Mouse (Mus musculus) embryo, embryonic 10 days (tissue): Measurements from ENCODE around the gene Socs3.

Experiments
- DNase-seq: peaks from one replicate; pipeline ENCODE4 v3.0.0-alpha.2; 2015; ENCODE audit warnings: low spot score

Gene Socs3

DNA sequence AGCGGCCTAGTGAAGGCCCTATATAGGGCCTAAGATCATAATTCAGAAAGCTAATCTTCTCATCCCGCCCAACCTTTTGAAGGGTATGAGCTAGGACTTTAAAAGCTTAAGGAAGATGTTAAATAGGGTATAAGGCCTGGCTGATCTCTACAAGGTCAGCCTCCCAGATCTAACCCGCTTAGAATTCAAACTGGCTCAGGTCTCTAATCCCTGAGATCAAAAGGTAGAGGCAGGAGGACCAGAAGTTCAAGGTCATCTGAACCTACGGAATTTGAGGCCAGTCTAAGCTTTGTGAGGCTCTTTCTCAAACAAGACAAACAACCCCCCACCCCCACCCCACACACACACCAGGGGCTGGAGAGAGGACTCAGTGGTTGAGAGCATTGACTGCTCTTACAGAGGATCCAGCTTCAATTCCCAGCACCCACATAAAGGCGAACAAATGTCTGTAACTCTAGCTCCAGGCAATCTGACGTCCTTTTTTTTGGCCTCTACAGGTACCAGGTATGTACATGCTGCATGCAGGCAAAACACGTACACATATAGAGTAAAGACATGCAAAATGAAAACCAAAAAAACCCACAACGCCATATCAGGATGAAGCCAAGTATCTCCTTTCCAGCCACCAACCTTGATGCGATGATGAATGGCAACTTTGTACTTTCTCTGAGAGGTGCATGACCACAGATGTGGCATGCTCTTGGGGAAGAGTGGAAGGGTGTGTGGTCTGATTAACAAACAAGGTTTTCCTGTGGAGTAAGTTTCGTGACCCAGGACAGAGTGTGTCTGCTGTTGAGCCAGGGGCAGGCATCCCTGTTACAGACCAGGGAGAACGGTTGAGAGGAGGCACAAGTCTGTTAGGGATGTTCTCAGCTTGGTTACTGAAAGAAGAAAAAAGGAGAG lies 3.1 kb upstream of the Socs3 start:
- no peak for DNase-seq

DNA sequence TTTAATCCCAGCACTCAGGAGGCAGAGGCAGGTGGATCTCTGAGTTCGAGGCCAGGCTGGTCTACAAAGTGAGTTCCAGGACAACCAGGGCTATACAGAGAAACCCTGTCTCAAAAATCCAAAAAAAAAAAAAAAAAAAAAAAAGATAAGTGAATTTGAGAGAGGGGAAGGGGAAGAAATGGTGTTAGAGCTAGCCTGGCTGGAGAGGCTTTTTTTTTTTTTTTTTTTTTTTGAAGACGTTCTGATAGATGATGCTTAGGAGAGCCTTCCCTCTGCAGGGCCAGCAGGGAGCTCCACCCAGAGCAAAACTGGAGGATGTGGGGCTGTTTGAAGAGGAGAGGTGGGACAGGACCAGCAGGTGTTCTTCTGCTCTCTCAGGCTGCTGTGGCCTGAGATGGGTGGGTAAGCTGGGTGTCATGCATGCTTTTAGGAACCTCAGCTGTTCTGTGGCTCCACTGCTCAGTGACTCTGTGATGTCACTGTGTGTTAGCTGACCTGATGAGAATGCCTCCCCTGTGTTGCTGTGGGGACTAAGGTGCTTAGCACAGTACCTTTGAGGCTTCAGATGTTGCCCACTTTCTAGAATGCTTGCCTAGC lies 1.9 kb upstream of the Socs3 start:
- DNase-seq = no peak

DNA sequence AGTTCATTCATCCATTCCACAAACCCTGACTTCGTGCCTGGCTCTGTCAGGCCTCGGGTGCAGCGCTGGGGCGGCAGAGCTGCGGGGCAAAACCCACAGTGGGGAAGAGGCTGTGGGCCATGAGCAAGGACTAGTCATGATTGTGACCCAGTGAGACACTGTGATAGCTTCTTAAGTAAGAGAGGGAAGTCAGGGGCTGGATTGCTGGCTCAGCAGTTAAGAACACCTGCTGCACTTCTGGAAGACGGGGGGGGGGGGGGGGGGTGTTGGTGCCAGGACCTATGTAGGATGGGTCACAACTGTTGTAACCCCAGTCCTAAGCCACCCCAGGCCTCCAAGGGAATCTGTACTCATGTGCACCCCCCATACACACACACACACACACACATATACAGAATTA lies 1.3 kb upstream of the Socs3 start:
- DNase-seq = no peak

DNA sequence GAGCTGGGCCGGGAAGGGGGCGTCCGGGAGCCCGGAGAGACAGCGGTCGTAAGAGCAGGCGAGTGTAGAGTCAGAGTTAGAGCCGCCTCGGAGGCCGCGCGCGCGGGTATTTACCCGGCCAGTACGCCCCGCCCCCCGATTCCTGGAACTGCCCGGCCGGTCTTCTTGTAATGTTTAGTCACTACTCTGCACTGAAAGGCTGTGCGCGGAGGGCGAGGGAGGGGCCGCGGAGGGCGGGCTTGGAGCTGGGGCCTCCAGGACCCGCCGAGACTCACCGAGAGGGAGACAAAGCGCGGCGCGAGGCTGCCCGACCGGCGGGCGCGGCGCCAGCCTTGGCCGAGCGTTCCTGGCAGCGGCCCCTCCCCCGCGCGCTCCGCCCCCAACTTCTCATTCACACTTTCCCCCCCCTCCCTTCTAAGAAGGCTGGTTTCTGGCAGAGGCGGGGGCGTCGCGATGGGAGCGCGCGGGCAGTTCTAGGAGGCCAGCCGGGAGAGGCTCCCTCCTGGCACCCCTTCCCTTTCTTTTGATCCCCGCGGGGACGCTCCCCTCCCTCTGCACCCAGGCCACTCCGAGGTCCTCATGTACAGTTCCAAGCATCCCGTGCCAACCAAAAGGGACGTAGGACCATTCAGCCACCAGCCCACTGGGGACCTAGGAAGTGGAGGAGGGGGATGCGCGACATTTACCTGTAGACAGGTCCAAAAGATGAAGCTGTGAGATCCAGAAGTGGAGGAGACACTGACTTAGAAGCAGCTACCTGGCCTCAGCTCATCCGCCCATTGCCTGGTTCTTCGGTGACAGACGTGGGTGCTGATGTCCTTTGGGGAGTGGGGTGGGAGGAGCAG lies 525 bp downstream of the Socs3 start:
- DNase-seq = peak; percentile 95

DNA sequence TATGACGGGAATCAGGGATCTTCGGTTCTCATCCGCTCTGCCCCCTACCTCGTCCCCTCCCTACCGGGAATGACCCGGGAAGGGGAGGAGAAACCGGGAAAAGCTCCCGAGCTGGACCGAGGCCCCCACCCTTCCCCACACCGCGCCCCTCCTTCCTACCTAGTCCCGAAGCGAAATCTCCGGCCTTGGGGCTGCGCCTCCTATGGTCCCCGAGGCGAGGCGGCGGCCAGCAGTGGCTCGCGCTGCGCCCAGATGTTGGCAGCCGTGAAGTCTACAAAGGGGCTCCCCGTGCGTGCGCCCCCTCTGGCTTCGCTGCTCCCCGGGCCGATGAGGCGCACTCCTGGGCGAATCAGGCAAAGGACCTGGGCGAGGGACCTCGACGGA lies 1.1 kb downstream of the Socs3 start:
- no peak for DNase-seq

DNA sequence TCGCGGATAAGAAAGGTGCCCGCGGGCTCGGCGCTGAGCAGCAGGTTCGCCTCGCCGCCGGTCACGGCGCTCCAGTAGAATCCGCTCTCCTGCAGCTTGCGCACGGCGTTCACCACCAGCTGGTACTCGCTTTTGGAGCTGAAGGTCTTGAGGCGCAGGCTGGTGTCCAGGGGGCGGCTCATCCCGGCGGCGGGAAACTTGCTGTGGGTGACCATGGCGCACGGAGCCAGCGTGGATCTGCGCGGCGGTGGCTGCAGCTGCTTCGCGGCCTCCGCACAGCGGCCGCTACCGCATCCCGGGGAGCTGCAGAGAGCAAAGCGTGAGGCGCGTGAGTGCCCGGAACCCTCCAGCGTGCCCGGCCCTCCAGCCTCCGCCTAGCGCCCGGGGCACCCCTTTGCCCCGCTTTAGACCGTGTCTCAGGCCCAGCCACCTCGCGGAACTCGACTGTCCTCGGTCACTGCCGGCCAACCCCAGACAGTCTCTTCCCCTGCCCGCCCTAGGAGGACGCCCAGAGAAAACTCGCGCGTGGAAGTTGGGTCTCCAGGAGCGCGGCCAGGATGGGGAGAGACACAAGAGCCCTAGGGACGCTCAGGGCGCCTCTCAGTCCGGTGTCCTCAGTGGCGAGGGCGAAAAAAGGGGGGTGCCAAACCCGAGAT lies 1.7 kb downstream of the Socs3 start:
- DNase-seq = peak; percentile 69

DNA sequence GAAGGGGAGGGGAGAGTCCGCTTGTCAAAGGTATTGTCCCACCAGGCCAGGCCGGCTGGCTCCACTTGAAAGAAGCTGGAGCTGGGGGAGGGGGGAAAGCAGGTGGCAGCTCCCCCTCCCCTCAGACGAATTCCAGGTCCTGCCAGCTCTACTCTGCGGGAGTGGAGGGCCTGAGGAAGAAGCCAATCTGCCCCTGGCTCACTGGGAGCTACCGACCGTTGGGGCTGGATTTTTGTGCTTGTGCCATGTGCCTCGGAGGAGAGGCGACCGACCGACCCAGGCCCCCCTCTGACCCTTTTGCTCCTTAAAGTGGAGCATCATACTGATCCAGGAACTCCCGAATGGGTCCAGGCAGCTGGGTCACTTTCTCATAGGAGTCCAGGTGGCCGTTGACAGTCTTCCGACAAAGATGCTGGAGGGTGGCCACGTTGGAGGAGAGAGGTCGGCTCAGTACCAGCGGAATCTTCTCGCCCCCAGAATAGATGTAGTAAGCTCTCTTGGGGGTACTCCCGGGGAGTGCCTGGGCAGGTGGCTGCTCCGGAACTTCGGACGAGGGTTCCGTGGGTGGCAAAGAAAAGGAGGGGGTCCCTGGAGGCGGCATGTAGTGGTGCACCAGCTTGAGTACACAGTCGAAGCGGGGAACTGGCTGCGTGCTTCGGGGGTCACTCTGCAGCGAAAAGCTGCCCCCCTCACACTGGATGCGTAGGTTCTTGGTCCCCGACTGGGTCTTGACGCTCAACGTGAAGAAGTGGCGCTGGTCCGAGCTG lies 2.4 kb downstream of the Socs3 start:
- DNase-seq = peak; percentile 15

DNA sequence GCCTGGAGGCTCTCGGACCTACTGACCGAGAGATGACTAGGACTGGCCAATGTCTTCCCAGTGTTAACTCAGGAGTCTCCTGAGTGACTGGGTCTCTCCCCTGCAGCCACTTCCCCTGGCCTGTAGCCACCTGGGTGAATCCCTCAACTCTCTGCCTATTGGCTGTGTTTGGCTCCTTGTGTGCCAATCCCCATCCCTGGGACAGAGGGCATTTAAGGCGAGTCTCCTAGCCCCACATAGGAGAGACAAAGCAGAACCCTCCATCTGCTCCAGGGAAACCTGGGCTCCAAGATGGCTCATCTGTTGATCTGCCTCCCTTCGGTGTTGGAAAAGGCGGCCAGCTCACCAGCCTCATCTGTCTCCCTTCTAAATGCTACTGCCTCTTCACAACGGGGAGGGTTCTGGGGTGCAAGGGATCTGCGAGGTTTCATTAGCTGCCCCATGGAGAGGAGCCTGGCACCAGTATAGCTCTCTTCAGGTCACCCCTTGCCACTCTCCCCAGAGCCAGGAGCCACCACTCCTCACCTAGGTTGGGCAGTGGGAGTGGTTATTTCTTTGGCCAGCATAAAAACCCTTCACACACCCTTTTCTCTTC lies 3.2 kb downstream of the Socs3 start:
- DNase-seq = no peak

DNA sequence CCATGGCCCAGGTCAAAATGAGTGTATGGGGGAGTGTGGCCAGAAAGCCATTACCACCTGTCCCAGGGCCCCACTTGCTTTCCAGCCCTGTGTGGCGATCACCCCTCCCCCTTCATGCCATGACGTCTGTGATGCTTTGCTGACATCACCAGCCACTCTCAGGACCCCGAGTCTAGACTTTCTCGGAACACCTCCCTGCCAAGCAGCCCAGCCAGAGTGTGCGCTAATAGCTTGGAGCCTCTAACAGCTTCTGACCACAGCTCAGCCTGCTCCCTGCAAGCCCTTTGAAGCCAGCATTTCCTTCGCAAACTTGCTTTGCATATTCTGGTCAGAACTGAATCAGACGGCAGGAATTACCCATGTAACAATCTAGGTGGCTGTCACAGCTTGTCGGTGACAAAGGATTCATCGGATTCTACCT lies 4.3 kb downstream of the Socs3 start:
- DNase-seq = peak; percentile 45

DNA sequence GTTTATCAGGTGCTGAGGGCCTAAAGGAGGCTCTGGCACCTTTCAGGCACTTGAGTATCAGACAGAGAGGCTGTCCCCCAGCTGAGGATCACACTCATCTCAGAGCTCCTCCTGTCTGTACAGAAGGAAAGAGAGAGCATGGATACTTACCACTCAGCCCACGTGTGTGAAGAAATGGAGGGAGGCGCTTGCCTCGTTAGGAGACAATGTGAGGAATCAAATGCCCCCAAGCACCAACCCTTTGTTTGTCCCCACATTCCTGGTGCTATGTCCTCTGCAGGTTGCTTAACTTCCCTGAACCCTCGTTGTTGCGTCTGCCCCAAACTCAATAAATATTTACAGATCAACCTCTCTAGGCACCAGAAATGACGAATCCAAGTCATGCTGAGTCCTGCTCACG lies 4.8 kb downstream of the Socs3 start:
- no peak for DNase-seq

DNA sequence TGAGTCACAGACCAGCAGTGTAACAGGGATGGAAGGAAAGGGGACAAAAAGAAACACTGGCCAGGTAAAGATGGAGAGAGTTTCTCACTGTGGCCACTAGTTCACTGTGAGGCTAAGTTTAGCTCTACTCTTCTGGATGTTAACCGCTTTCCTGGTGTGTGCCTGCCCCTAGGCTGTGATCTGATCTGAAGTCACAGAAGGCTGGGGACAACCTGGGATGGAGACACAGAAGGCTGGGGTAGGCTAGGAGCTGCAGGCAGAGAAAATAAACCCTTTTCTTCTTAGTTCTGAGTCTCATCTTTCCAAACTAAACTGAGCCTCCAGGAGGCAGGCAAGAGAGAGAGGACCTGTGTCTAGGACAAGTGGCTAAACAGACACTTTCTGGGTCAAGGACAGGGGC lies 5.6 kb downstream of the Socs3 start:
- DNase-seq = peak; percentile 53

DNA sequence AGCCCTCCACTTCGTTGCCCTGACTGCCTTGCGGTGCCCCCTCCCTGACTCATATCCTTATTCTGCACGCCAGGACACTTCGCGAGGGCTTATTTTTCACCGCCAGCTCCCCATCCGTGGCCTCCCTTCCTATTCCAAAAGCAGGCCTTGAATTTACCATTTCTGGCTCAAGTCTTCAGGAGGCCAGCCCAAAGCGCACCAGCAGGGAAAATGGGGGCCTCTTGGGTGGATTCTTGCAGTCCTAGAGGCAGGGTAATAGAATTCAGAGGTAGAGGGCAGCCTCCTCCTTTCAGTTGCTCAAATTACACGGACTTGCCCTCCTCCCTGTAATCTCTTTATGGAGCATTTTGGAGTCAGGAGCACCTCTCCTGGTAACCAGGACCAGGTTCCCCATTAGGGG lies 6.0 kb downstream of the Socs3 start:
- peak; percentile 41 for DNase-seq

DNA sequence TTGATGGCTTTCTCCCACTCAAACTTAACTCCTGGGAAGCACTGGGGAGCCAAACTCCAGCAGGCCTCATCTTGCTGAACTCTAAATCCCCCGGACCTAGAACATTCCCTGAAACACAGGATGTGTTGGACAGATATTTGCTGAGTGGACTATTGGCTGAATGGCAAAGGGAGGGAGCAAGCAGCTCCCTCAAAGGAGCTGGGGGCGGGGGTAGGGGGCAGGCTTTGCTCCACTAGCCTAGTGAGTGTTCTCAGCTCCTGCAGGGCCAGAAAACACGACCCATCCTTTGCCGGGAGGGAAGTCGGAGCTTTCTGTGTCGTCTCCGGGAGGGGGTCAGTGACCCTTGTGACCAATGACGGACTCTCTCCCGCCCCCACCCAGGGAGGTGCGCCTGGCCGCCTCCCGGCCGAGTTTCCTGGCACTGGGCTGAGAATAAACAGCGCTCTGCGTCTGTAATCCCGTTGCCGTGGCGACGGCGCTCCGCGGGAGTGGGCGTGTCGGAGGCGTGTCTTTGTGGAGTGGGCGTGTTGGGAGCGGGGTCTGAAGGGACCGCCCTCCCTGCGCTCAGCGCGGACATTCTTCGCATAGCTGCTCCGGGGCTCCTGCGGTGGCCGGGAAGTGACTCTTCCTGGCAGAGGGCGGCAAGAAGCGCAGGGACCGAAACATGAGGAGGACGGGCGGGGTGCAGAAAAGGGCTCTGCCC lies 6.6 kb downstream of the Socs3 start:
- peak; percentile 98 for DNase-seq

DNA sequence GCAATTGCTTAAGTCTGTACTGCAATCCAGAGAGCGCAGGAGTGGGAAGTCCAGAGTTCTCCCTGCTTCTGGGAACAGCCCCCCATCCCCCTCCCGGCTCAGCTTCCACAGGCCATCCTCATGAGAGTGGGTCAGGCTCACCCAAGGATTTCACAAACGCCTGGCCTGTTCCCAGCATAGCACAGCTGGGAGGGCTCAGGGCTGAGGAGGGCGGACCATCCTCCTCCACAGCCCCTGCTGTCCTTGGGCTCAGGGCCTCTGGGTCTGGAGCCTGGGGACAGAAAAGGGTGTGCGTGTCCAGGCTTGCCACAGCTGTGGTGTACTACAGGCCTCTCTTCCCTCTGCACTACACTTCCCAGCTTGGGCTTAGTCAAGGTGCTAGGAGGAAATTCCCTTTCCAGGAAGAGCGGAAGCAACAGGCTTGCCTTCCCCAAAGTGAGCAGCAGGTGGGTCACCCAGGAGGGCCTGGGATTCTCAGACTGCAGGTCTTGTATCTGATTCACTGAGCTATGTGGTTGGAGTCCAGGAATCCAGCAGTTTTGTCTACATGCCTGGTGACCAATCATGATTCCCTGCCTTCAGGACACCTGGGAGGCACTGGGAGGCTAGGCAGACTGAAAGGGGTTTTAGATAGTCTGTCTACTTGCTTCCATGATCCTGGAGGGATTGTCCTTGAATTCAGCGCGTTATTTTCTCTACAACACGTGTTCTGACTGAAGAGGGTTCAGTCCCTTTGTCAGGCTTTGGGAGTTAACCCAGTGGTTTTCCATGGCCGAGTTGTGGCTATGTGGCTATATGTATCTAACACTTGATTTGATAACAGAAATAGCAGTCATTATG lies 7.4 kb downstream of the Socs3 start:
- peak; percentile 43 for DNase-seq

DNA sequence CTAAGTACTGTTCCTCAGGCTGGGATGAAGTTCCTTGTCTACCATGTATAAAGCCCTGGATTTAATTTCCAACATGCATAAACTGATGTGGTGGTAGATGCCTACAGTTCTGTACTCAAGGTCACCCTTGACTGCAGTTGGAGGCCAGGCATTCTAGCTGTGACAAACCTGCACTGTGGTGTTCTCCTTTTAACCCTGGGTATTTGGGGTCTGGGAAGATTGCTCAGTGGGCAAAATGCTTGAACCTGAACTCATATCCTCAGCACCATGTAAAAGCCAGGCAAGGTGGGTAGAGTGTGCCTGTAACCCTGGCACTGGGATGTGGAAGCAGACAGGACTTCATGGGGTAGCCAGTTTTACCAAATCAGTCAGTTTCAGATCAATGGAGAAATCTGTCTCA lies 9.2 kb downstream of the Socs3 start:
- DNase-seq = no peak

DNA sequence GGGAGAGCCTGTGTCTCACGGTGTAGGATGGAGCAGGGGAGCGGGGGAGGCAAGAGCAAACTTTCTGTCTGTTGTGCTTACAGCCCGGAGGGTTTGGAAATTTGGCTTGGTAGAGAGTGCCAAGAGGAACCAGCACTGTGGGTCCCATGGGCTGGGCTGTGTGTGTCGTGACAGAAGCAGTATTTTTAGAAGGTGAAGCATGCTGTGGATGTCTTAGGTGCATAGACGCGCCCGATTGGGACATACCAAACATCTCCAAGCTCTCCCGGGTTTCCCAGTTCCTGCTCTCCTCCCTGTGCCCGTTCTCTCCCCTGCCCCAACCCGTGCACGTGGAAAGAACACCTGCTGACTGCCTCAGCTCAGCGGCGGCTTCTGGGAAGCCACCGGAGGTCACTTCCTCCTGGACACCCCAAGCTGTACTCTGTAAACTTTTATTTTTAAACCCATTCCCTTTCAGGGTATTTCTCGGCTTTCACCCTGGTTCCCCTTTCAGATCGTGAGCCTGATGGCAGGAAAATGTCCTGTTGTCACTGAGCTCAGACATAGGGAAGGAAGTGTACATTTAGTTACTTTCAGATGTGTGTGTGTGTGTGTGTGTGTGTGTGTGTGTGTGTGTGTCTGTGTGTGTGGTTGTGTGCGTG lies 10.0 kb downstream of the Socs3 start:
- DNase-seq = no peak

DNA sequence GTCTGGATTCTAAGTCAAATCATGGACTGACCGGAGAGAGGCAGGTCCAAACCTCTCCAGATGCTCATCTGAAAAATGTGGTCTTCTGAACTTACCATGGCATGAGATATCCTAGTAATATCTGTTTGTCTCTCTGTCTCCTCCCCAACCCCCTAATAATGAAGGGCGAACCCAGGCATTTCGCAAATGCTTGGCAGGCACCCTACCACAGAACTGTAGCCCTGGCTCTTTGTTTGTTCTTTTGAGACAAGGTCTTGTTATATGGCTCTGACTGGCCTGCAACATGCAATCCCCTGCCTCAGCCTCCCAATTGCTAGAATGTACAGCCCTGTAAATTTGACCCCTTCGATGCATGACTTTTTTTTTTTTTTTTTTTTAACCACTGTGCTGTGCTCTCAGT lies 10.7 kb downstream of the Socs3 start:
- no peak for DNase-seq

DNA sequence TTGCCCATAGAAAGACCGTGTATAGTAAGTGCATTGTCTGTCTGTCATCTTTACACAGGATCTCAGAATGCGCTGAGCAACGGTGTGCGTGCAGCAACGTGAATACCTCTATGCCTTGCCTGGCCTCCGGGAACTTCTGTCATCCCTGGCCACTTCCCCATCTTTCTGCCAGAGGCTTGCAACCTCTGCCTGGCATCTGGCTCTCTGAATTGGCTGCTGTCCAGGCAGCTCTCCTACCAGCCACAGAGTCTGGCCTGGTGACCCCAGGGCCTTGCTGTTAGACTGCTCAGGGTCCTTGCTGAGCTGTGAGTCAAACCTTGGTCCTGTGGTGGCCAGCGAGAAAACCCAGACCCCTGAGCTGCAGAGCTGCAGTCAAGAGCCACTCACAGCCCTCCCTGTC lies 11.7 kb downstream of the Socs3 start:
- DNase-seq = no peak

DNA sequence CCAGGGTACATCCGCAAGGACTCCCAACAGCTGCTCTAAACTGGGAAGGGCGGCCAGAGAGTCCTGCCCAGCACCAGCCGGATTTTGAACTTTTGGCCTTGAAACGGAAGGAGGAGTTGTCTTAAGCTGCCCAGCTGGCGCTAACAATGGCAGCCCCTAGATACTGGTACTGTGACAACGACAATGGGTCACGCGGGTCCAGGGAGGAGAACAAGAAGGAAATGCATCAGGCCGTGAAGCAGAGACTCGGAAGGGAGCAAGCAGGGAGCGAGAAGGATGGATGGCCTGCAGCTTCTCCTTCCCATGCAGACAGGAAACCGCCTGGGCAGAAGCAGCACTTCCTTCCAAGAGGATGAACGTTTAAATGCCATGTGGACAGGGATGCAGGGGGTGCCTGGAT lies 14.2 kb downstream of the Socs3 start:
- no peak for DNase-seq
